Mouse (Mus musculus): ENCODE measurements at regions not wholly inside any gene's neighbourhood (a gene's known extent, or its start where the extent isn't known, plus 50 kb on each side); places are given as distances from the start of the nearest gene placed in this dataset.

DNA sequence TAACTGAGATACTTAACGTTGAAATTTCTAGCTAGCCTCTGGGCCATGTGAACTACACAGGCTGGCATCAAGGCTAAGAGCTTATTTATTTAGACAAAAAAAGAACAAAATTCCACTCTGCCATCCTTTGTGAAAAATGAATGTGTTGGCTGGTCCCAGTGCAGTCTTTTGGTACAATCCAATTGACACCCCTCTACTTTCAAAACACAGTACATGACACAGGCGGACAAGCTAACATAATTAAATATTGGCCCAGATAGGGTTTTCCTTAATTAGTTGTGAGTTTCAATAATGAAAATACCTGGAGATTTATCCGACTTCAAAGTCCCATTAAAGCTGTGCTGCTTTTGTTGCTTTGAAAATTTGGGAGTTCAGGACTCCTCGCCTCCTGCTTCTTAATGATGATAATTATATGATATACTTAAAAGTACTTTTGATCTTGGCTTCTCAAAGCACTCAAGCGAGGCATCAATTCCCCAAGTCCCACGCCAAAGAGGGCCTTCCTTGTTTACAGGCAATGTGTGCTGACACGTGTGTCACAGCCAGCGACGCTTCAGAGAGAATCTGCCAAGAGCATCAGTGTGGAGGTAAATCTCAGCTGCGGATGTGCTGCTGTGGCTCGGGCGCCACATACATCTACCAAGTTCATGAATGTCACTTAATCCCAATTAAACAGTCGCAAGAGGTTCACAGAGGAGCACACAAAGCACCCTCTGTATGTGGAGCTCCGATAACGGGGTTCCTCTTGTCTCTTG, 429.5 kb upstream of the Fam92a start:
- H3K9me3 ChIP-seq (replicated peaks), result no peaks in the 10 kb centered on the region
- DNase-seq (ENCODE audit: low spot score) (no peak), ATAC-seq (ENCODE audit: extremely low read depth, insufficient number of reproducible peaks, low FRiP score, poor library complexity, severe bottlenecking) (no peak)
- H3K4me1 ChIP-seq (ENCODE audit: insufficient read depth, low read depth, low read length), result no peaks in the 10 kb centered on the region
- no peak overlapping the region for H3K4me3 ChIP-seq (ENCODE audit: low read depth, low read length)
- no peaks in the 10 kb centered on the region for H3K27me3 ChIP-seq (ENCODE audit: insufficient read depth, low read length)
- TF ChIP-seq POLR2AphosphoS5 (IDR thresholded peaks at IDR 0.05; ENCODE audit: insufficient replicate concordance, low read depth, low read length) (no peak), GATA1 (IDR thresholded peaks at IDR 0.05; ENCODE audit: borderline replicate concordance, low read length) (no peak), TAL1 (conservative IDR thresholded peaks at IDR 0.05; ENCODE audit: low read depth, low read length) (no peak), CTCF (IDR thresholded peaks at IDR 0.05; ENCODE audit: low read depth, low read length) (no peak), GATA2 (IDR thresholded peaks at IDR 0.05; ENCODE audit: borderline replicate concordance, low read depth, low read length) (no peak)
- H3K36me3 ChIP-seq (replicated peaks), result no peaks in the 10 kb centered on the region

DNA sequence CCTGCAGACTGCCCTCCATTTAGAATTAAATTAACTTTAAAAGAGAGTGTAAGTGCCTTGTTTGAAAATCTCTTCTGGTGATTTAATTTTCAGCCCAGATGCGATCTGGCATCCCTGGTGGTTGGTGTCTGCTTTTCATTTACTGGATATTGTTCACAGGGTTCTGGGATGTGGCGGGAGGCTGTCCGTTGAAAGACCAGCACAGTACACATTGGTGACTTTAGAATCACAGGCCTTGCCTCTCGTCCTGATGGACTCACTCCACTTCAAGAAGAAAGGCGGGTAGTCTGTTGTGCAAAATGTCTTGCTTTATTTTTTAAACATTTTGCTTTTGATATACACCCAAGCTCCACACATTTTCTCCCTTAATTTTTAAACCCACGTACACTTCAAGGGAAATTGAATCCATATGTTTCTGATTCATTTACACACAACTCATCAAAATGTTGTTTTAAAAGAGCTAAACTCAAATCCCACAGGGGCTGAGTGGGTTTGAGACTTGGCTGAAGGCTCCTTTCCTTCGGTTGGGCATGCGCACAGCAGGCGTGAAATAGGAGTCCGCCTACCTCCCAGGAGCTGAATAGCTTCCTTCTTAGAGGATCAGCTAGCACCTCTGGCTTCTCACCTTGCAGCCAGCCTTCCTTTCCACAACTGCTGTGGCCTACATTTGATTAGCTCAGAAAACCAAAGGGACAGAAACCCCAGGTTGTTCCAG, 424.1 kb upstream of the Fam92a start:
- TF ChIP-seq CTCF (IDR thresholded peaks at IDR 0.05; ENCODE audit: low read depth, low read length), result no peak
- no peaks in the 10 kb centered on the region for H3K9me3 ChIP-seq (replicated peaks)
- no peaks in the 10 kb centered on the region for H3K27me3 ChIP-seq (ENCODE audit: insufficient read depth, low read length)
- no peaks in the 10 kb centered on the region for H3K4me1 ChIP-seq (ENCODE audit: insufficient read depth, low read depth, low read length)
- H3K4me3 ChIP-seq (ENCODE audit: low read depth, low read length), result no peak overlapping the region
- H3K36me3 ChIP-seq (replicated peaks), result no peaks in the 10 kb centered on the region
- no peak for ATAC-seq (ENCODE audit: extremely low read depth, insufficient number of reproducible peaks, low FRiP score, poor library complexity, severe bottlenecking)
- DNase-seq (ENCODE audit: low spot score), result no peak

DNA sequence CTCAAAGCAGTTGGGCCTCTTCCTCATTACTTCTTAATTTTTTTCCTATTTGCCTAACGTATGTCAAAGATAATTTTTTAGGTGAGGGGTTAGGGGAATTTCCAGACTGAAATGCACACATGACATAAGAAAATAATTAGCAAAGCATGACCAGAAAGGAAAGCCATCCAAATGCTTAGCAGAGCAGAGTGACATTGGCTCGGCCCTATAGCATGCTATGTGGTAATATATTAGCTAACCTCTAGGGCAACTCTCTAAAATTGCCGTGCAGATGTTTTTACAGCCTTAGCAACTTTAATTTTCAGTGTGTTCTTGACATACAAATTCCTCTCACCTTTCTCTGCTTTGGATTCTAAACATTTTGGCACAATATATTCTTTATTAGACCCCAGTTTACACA, 421.2 kb upstream of the Fam92a start:
- H3K9me3 ChIP-seq (replicated peaks), result no peaks in the 10 kb centered on the region
- TF ChIP-seq POLR2AphosphoS5 (IDR thresholded peaks at IDR 0.05; ENCODE audit: insufficient replicate concordance, low read depth, low read length), result no peak
- TF ChIP-seq GATA2 (IDR thresholded peaks at IDR 0.05; ENCODE audit: borderline replicate concordance, low read depth, low read length), result no peak
- no peak for TF ChIP-seq CTCF (IDR thresholded peaks at IDR 0.05; ENCODE audit: low read depth, low read length)
- no peak for TF ChIP-seq TAL1 (conservative IDR thresholded peaks at IDR 0.05; ENCODE audit: low read depth, low read length)
- TF ChIP-seq GATA1 (IDR thresholded peaks at IDR 0.05; ENCODE audit: borderline replicate concordance, low read length), result no peak

DNA sequence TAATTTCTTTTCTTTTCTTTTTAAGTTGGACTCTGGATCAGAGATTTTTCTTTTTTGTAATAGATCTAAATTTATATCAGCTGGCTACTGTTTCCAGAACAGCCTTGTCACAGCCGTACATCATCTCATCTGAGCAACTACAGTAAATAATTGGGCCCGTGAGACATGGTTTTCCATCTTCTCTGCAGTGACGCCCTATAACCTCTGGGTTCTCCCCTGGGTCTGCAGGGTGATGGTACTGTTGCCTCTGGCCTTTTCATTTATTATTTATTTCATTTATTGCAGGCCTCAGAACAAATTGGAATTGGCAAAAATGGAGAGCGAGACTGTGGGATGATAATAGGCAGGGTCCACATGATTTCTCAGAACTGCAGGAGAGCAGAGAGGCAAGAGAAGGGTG, 406.3 kb upstream of the Fam92a start:
- no peak overlapping the region for H3K4me3 ChIP-seq (ENCODE audit: low read depth, low read length)
- no peaks in the 10 kb centered on the region for H3K9me3 ChIP-seq (replicated peaks)
- H3K36me3 ChIP-seq (replicated peaks), result no peaks in the 10 kb centered on the region
- H3K27me3 ChIP-seq (ENCODE audit: insufficient read depth, low read length), result no peaks in the 10 kb centered on the region
- TF ChIP-seq GATA1 (IDR thresholded peaks at IDR 0.05; ENCODE audit: borderline replicate concordance, low read length) (no peak), CTCF (IDR thresholded peaks at IDR 0.05; ENCODE audit: low read depth, low read length) (no peak), TAL1 (conservative IDR thresholded peaks at IDR 0.05; ENCODE audit: low read depth, low read length) (no peak)
- ATAC-seq (ENCODE audit: extremely low read depth, insufficient number of reproducible peaks, low FRiP score, poor library complexity, severe bottlenecking) (no peak), DNase-seq (ENCODE audit: low spot score) (no peak)
- H3K4me1 ChIP-seq (ENCODE audit: insufficient read depth, low read depth, low read length), result no peaks in the 10 kb centered on the region

More for the DNA sequence above, 421.2 kb upstream of the Fam92a start:
- ATAC-seq (ENCODE audit: extremely low read depth, insufficient number of reproducible peaks, low FRiP score, poor library complexity, severe bottlenecking), result no peak
- H3K36me3 ChIP-seq (replicated peaks), result no peaks in the 10 kb centered on the region
- no peak for DNase-seq (ENCODE audit: low spot score)
- no peak overlapping the region for H3K4me3 ChIP-seq (ENCODE audit: low read depth, low read length)
- no peaks in the 10 kb centered on the region for H3K27me3 ChIP-seq (ENCODE audit: insufficient read depth, low read length)
- no peaks in the 10 kb centered on the region for H3K4me1 ChIP-seq (ENCODE audit: insufficient read depth, low read depth, low read length)

DNA sequence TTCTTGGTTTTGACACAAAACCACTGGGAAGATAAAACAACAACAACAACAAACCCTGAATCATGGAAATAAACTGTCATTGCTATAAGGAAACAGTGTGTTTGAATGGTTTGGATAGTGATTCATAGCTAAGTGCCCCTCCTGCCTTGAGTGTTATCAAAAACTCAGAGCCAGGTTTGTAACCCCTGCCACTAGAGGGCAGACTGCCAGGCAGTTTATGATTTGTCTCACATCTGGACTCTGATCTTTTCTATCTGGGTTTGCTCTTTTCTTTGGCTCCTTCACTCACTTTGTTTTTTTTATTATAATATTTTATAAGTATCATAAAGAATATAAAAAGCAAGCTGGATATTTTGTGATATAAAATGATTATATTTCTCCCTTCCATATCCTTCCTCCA, 400.1 kb upstream of the Fam92a start:
- Histone ChIP-seq H3K9me3 (replicated peaks) (no peaks in the 10 kb centered on the region), H3K4me1 (ENCODE audit: insufficient read depth, low read depth, low read length) (no peaks in the 10 kb centered on the region), H3K36me3 (replicated peaks) (no peaks in the 10 kb centered on the region), H3K4me3 (ENCODE audit: low read depth, low read length) (no peak overlapping the region), H3K27me3 (ENCODE audit: insufficient read depth, low read length) (no peaks in the 10 kb centered on the region)
- DNase-seq (ENCODE audit: low spot score) (no peak), ATAC-seq (ENCODE audit: extremely low read depth, insufficient number of reproducible peaks, low FRiP score, poor library complexity, severe bottlenecking) (no peak)
- TF ChIP-seq POLR2AphosphoS5 (IDR thresholded peaks at IDR 0.05; ENCODE audit: insufficient replicate concordance, low read depth, low read length), result no peak
- TF ChIP-seq CTCF (IDR thresholded peaks at IDR 0.05; ENCODE audit: low read depth, low read length), result no peak
- TF ChIP-seq TAL1 (conservative IDR thresholded peaks at IDR 0.05; ENCODE audit: low read depth, low read length), result no peak
- no peak for TF ChIP-seq GATA2 (IDR thresholded peaks at IDR 0.05; ENCODE audit: borderline replicate concordance, low read depth, low read length)
- no peak for TF ChIP-seq GATA1 (IDR thresholded peaks at IDR 0.05; ENCODE audit: borderline replicate concordance, low read length)

DNA sequence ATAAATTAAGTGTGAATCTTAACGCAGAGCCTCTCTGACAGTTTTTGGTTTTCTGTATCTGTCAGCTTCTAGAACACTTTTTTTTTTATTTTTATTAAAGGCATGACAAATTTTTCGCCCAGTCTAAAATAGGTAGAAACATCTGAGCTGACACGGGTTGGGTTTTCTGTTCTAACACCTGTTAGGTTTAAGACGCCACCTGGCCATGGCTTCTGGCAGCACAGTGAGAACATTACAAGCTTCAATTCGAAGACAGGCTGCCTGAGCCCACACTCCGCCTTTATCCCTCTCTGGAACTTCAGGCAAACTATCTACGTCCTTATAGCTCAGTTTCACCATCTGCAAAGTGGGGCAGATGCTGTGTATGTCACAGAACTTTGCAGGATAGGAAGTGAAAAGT, 398.9 kb upstream of the Fam92a start:
- H3K4me1 ChIP-seq (ENCODE audit: insufficient read depth, low read depth, low read length), result no peaks in the 10 kb centered on the region
- no peaks in the 10 kb centered on the region for H3K27me3 ChIP-seq (ENCODE audit: insufficient read depth, low read length)
- no peaks in the 10 kb centered on the region for H3K9me3 ChIP-seq (replicated peaks)
- DNase-seq (ENCODE audit: low spot score) (no peak), ATAC-seq (ENCODE audit: extremely low read depth, insufficient number of reproducible peaks, low FRiP score, poor library complexity, severe bottlenecking) (no peak)
- H3K36me3 ChIP-seq (replicated peaks), result no peaks in the 10 kb centered on the region
- no peak for TF ChIP-seq TAL1 (conservative IDR thresholded peaks at IDR 0.05; ENCODE audit: low read depth, low read length)
- TF ChIP-seq GATA1 (IDR thresholded peaks at IDR 0.05; ENCODE audit: borderline replicate concordance, low read length), result no peak
- TF ChIP-seq POLR2AphosphoS5 (IDR thresholded peaks at IDR 0.05; ENCODE audit: insufficient replicate concordance, low read depth, low read length), result no peak
- no peak for TF ChIP-seq GATA2 (IDR thresholded peaks at IDR 0.05; ENCODE audit: borderline replicate concordance, low read depth, low read length)
- no peak for TF ChIP-seq CTCF (IDR thresholded peaks at IDR 0.05; ENCODE audit: low read depth, low read length)
- H3K4me3 ChIP-seq (ENCODE audit: low read depth, low read length), result no peak overlapping the region
